Mouse (Mus musculus): ENCODE measurements around the gene Cdc37. TPM values are rescaled to one million over a fixed set of nuclear protein-coding genes. Genes with fewer than 3 reads are reported as not detected.

Gene Cdc37
- polyA plus RNA-seq, 1 experiment, result 91.1 TPM

GRCm38 (mm10) chr9:21100447-21101161 is 49.2 kb downstream of the Cdc37 start:
- Histone ChIP-seq H3K36me3 (ENCODE audit: control insufficient read depth, insufficient read depth, low read length) (no peaks in the 10 kb centered on the region), H3K27ac (ENCODE audit: control insufficient read depth, insufficient read depth, low read length) (no peak overlapping the region), H3K4me3 (ENCODE audit: control insufficient read depth, insufficient read depth, low read length) (no peak overlapping the region), H3K4me1 (replicated peaks; ENCODE audit: control insufficient read depth, insufficient read depth, low read length) (peaks cover 8% of the 10 kb centered on the region; the same call in 1 of the 2 replicates), H3K27me3 (ENCODE audit: control insufficient read depth, insufficient read depth, low read length) (no peaks in the 10 kb centered on the region)
- no peak for DNase-seq
- TF ChIP-seq CTCF (IDR thresholded peaks at IDR 0.05; ENCODE audit: borderline replicate concordance, control insufficient read depth, extremely low read depth, insufficient read depth, low read length, poor library complexity) (no peak), POLR2A (IDR thresholded peaks at IDR 0.05; ENCODE audit: control insufficient read depth, extremely low read depth, insufficient read depth, low read length, poor library complexity) (no peak)
- 20% methylated on average over 15 of the region's 15 CpGs for WGBS

- TF ChIP-seq POLR2A (IDR thresholded peaks at IDR 0.05; ENCODE audit: control insufficient read depth, extremely low read depth, insufficient read depth, low read length, poor library complexity) (no peak), CTCF (IDR thresholded peaks at IDR 0.05; ENCODE audit: borderline replicate concordance, control insufficient read depth, extremely low read depth, insufficient read depth, low read length, poor library complexity) (no peak)
- WGBS, result 81% methylated on average over 8 of the region's 8 CpGs
- peaks cover 8% of the 10 kb centered on the region; the same call in 1 of the 2 replicates for H3K4me1 ChIP-seq (replicated peaks; ENCODE audit: control insufficient read depth, insufficient read depth, low read length)
- no peaks in the 10 kb centered on the region for H3K27me3 ChIP-seq (ENCODE audit: control insufficient read depth, insufficient read depth, low read length)
- no peak for DNase-seq
- no peak overlapping the region for H3K27ac ChIP-seq (ENCODE audit: control insufficient read depth, insufficient read depth, low read length)
- no peaks in the 10 kb centered on the region for H3K36me3 ChIP-seq (ENCODE audit: control insufficient read depth, insufficient read depth, low read length)
- H3K4me3 ChIP-seq (ENCODE audit: control insufficient read depth, insufficient read depth, low read length), result no peak overlapping the region
These were observed 52.0 kb downstream of the Cdc37 start for GRCm38 (mm10) chr9:21097793-21098192.

DNA sequence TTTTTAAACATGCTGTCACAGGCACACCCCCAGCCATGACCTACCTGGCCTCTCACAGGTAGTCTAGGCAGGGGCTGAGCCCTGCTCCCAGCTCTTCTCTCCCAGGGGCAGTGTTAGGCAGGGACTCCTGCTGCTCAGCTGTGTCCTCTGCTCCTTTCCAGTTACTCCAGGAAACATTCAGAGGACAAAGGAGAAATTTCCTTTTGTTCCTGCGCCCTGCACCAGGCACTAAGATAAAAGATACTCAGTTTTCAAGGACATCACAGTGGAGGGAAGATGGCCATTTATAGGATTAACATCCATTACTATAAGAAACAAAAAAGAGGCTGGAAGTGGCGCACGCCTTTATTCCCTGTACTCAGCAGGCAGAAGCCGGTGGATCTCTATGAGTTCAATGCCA is 53.8 kb downstream of the Cdc37 start:
- no peak overlapping the region for H3K27ac ChIP-seq (ENCODE audit: control insufficient read depth, insufficient read depth, low read length)
- TF ChIP-seq CTCF (IDR thresholded peaks at IDR 0.05; ENCODE audit: borderline replicate concordance, control insufficient read depth, extremely low read depth, insufficient read depth, low read length, poor library complexity) (no peak), POLR2A (IDR thresholded peaks at IDR 0.05; ENCODE audit: control insufficient read depth, extremely low read depth, insufficient read depth, low read length, poor library complexity) (no peak)
- DNase-seq, result no peak
- WGBS, result 98% methylated on average over 4 of the region's 4 CpGs
- H3K27me3 ChIP-seq (ENCODE audit: control insufficient read depth, insufficient read depth, low read length), result no peaks in the 10 kb centered on the region
- peaks cover 12% of the 10 kb centered on the region for H3K4me1 ChIP-seq (replicated peaks; ENCODE audit: control insufficient read depth, insufficient read depth, low read length)
- H3K4me3 ChIP-seq (ENCODE audit: control insufficient read depth, insufficient read depth, low read length), result no peak overlapping the region
- no peaks in the 10 kb centered on the region for H3K36me3 ChIP-seq (ENCODE audit: control insufficient read depth, insufficient read depth, low read length)

DNA sequence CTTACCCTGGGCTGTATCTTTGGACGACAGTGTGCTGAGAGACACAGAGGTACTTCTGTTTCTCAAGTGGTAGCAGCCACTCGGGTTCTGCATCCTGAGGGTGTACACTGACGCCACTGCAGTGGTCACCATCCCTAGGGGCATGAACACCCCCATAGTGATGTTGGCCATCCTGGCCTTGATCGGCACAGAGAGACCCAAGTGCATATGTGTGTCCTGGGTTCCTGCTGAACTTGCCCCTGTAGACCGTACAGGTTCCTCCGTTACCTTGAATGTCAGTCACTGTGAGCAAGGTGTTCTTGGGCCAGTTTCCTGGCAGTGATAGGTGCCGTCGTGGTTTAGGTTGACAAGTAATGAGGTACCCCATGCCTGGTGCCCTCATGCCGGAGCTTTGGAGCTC is 56.4 kb downstream of the Cdc37 start:
- no peak overlapping the region for H3K4me3 ChIP-seq (ENCODE audit: control insufficient read depth, insufficient read depth, low read length)
- no peak for DNase-seq

DNA sequence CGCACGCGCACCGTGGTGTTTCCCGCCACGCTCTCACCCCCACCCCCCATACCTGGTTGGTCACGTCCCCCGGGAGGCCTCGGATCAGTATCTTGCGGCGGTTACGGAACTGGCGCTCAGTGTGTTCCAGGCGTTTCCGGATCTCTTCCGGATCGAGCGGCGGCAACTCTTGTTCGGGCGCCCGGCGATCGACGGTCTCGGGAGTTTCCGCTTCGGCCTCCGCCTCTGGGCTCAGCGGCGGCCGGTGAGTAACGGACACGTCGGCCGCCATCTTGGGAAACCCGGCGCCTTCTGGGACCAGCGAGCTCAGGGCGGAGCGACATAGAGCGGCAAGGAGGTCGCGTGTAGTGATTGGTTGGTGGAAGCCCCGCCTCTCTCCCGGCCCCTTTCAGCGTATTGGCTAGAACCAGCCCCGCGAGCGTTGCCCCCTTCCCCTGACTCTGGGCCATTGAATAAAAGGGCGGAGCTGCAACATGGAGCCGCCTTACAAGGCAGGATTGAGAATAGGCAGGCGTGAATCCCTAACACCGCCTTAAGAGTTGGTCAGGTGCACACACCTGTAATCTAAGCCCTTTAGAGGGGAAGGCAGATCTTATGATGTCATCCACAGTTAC is 58.0 kb downstream of the Cdc37 start, which contains the start of the genes Gm38431 and Raver1:
TSS of gene Gm38431 (minus strand) at position 291 of the 614 bp plus-strand sequence.
TSS of gene Raver1 (minus strand) at position 302 of the 614 bp plus-strand sequence.
- WGBS, result under 1% methylated on average over 54 of the region's 54 CpGs
- peak; percentile 87 for TF ChIP-seq POLR2A (IDR thresholded peaks at IDR 0.05; ENCODE audit: control insufficient read depth, extremely low read depth, insufficient read depth, low read length, poor library complexity)
- TF ChIP-seq CTCF (IDR thresholded peaks at IDR 0.05; ENCODE audit: borderline replicate concordance, control insufficient read depth, extremely low read depth, insufficient read depth, low read length, poor library complexity), result no peak
- peak within 1 kb of the TSS; percentile 17; the same call in 1 of the 2 replicates for H3K27ac ChIP-seq (ENCODE audit: control insufficient read depth, insufficient read depth, low read length)
- H3K36me3 ChIP-seq (ENCODE audit: control insufficient read depth, insufficient read depth, low read length), result peaks cover 24% of the 10 kb centered on the region
- peak; percentile 97 for DNase-seq
- peaks cover 13% of the 10 kb centered on the region for H3K4me1 ChIP-seq (replicated peaks; ENCODE audit: control insufficient read depth, insufficient read depth, low read length)
- H3K27me3 ChIP-seq (ENCODE audit: control insufficient read depth, insufficient read depth, low read length), result no peaks in the 10 kb centered on the region
- H3K4me3 ChIP-seq (ENCODE audit: control insufficient read depth, insufficient read depth, low read length), result peak within 1 kb of the TSS; percentile 77

More for the DNA sequence above, 56.4 kb downstream of the Cdc37 start:
- TF ChIP-seq CTCF (IDR thresholded peaks at IDR 0.05; ENCODE audit: borderline replicate concordance, control insufficient read depth, extremely low read depth, insufficient read depth, low read length, poor library complexity), result no peak
- WGBS, result 97% methylated on average over 9 of the region's 9 CpGs
- peaks cover 13% of the 10 kb centered on the region for H3K4me1 ChIP-seq (replicated peaks; ENCODE audit: control insufficient read depth, insufficient read depth, low read length)
- H3K36me3 ChIP-seq (ENCODE audit: control insufficient read depth, insufficient read depth, low read length), result peaks cover 17% of the 10 kb centered on the region
- H3K27ac ChIP-seq (ENCODE audit: control insufficient read depth, insufficient read depth, low read length), result no peak overlapping the region
- H3K27me3 ChIP-seq (ENCODE audit: control insufficient read depth, insufficient read depth, low read length), result no peaks in the 10 kb centered on the region

DNA sequence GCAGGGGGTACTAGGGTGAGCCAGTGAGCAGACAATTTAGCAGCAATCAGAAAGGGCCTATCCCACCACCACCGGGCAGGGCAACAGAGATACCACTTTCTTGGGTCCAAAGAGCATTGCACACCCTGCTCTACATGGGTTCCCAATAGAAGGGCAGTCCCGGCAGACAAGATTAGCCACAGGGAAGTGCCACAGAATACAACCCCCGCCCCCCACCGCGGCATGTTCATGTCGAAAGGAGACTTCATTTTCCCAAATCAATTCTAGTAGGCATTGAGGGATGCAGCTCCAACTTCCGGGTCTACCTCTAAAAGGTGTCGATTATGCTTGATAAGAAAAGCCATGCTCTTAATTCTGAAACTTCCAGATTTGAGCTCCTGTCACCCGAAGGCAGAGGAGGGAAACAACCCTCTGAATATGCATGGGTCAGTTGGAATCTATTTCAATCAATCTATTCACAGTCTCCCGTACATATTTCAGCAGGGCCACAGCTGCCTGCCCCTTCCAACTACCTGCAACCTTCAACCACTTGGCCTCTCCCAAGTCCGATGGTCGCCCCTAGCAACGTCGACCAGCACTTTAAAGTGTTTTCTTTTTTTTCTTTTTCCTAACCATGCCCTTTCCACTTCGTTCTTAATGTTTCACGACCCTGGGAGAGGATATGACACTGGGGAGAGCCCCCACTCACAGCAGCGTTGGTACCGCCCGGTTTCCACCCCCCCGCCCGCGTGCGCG is 58.6 kb downstream of the Cdc37 start:
- H3K4me3 ChIP-seq (ENCODE audit: control insufficient read depth, insufficient read depth, low read length), result peak overlapping the region; percentile 77
- TF ChIP-seq POLR2A (IDR thresholded peaks at IDR 0.05; ENCODE audit: control insufficient read depth, extremely low read depth, insufficient read depth, low read length, poor library complexity), result no peak
- no peak for TF ChIP-seq CTCF (IDR thresholded peaks at IDR 0.05; ENCODE audit: borderline replicate concordance, control insufficient read depth, extremely low read depth, insufficient read depth, low read length, poor library complexity)
- DNase-seq, result peak; percentile 13
- no peaks in the 10 kb centered on the region for H3K27me3 ChIP-seq (ENCODE audit: control insufficient read depth, insufficient read depth, low read length)
- no peak overlapping the region for H3K27ac ChIP-seq (ENCODE audit: control insufficient read depth, insufficient read depth, low read length)
- peaks cover 13% of the 10 kb centered on the region for H3K4me1 ChIP-seq (replicated peaks; ENCODE audit: control insufficient read depth, insufficient read depth, low read length)
- 2% methylated on average over 24 of the region's 24 CpGs for WGBS
- peaks cover 31% of the 10 kb centered on the region for H3K36me3 ChIP-seq (ENCODE audit: control insufficient read depth, insufficient read depth, low read length)
